ENCODE assay signal across 21 mouse cellular contexts in the genomic region with DNA sequence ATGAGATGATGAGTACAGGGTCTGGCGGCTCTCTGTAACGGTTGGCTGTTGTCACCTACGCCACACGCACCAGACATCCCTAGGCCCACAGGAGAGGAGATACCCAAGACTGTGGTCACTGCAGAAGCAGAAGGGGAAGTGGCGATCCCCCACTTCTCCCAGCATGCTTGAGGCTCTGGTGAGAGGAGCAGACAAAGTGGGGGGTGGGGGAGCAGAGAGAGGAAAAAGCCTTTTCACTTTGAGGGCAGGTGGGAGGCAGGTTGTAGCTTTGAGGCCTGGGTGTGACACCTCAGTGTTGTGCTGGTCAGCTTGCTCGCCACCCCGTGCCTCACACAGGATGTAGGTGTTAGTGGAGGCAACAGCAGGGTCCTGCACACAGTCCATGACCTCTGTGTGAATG. TPM values are rescaled to one million over a fixed set of nuclear protein-coding genes. Genes with fewer than 3 reads are reported as not detected.
A peak's percentile ranks its signal among the peaks of the same experiment; 100 is the strongest.
DNase-seq lines count a peak whose midpoint lies in the region; ATAC-seq lines count a peak whose summit lies in the region.
"Had no signal": no experiment of that assay in that cellular context is flagged by ENCODE, and none has a peak within 500 bp of the region (broad histone marks: within the 10 kb centered on the region; RNA-seq: fewer than 3 reads in every experiment).

No protein-coding gene starts in this region.

- H3K9me3 ChIP-seq in kidney, embryonic 15.5 days (replicated peaks) = no peaks in the 10 kb centered on the region
- H3K9me3 ChIP-seq: forebrain, embryonic 13.5 days; heart, embryonic 13.5 days; hindbrain, embryonic 13.5 days; neural tube, embryonic 12.5 days had no signal

- H3K27ac ChIP-seq in kidney, embryonic 15.5 days = no peak overlapping the region
- H3K27ac ChIP-seq: forebrain, embryonic 13.5 days; gastrocnemius, adult 2 months; heart, embryonic 13.5 days; hindbrain, embryonic 13.5 days; liver, embryonic 14.5 days; neural tube, embryonic 12.5 days had no signal

- no peak overlapping the region for H3K9ac ChIP-seq in kidney, embryonic 15.5 days
- H3K9ac ChIP-seq: forebrain, embryonic 13.5 days; heart, embryonic 13.5 days; hindbrain, embryonic 13.5 days; liver, embryonic 14.5 days; neural tube, embryonic 12.5 days had no signal

- no peaks in the 10 kb centered on the region for H3K4me1 ChIP-seq in kidney, embryonic 15.5 days
- H3K4me1 ChIP-seq: forebrain, embryonic 13.5 days; heart, embryonic 13.5 days; hindbrain, embryonic 13.5 days; neural tube, embryonic 12.5 days had no signal

- peak; percentile 87 for ATAC-seq in megakaryocyte, adult 5-6 weeks (ENCODE audit: poor library complexity, severe bottlenecking)
- no peak for ATAC-seq in kidney, embryonic 15.5 days (replicated peaks; ENCODE audit: low FRiP score)
- ATAC-seq: forebrain, embryonic 13.5 days had no signal

- WGBS in kidney, embryonic 15.5 days = 64% methylated on average over 7 of the region's 7 CpGs

- peak; percentile 23 for DNase-seq in layer of hippocampus, adult 11-12 months (ENCODE audit: low spot score)
- DNase-seq in layer of hippocampus, postnatal 36 days = no peak
- DNase-seq in B cell, adult 2 months = peak; percentile 36 to 48
- DNase-seq in thymus, adult 18-20 months = peak; percentile 8 to 23
- DNase-seq in right cerebral cortex, postnatal 4 days = no peak
- no peak for DNase-seq in c-Kit-positive CD71-positive TER-119-positive erythroid progenitor cells, embryonic 14.5 days (ENCODE audit: low spot score)
- DNase-seq: cerebellum, postnatal 25 days; gastrocnemius, adult 2 months; kidney, adult 18-20 months had no signal

- no peak overlapping the region for H3K4me3 ChIP-seq in kidney, embryonic 15.5 days (replicated peaks)
- H3K4me3 ChIP-seq: forebrain, embryonic 13.5 days; gastrocnemius, adult 2 months; heart, embryonic 13.5 days; hindbrain, embryonic 13.5 days; neural tube, embryonic 12.5 days had no signal

- no peak overlapping the region for H3K4me2 ChIP-seq in kidney, embryonic 15.5 days
- H3K4me2 ChIP-seq: forebrain, embryonic 13.5 days; heart, embryonic 13.5 days; hindbrain, embryonic 13.5 days; midbrain, embryonic 11.5 days; neural tube, embryonic 12.5 days had no signal

- no peaks in the 10 kb centered on the region for H3K36me3 ChIP-seq in kidney, embryonic 15.5 days
- H3K36me3 ChIP-seq: heart, embryonic 13.5 days; hindbrain, embryonic 13.5 days; neural tube, embryonic 12.5 days had no signal

- no peaks in the 10 kb centered on the region for H3K27me3 ChIP-seq in kidney, embryonic 15.5 days
- H3K27me3 ChIP-seq: heart, embryonic 13.5 days; hindbrain, embryonic 13.5 days; neural tube, embryonic 12.5 days had no signal

RNA-seq across cellular contexts. Expression of a gene that starts 25.9 kb away (rescaled TPM):
- total RNA-seq in layer of hippocampus, postnatal 36 days (2021) = under 1 TPM; 0.20 to 0.25 TPM
- 1.5 and 3.4 TPM in 2 replicates for total RNA-seq in megakaryocyte, adult 5-6 weeks (2015)
- total RNA-seq in megakaryocyte, adult 5-6 weeks (2017) = 0.26 and 0.73 TPM in 2 replicates
- polyA plus RNA-seq in kidney, embryonic 15.5 days (2015; fragmentation: Nextera tagmentation; extraction: Ambion mirVana) = not detected in 2 replicates
- total RNA-seq: gastrocnemius, adult 2 months; left cerebral cortex, postnatal 14 days had no signal
- polyA plus RNA-seq: C2C12; embryonic facial prominence, embryonic 14.5 days; forebrain, embryonic 13.5 days; hindbrain, embryonic 13.5 days; midbrain, embryonic 11.5 days; neural tube, embryonic 12.5 days; stomach, embryonic 16.5 days had no signal

RNA-seq across cellular contexts. Expression of a gene that starts 26.1 kb away (rescaled TPM):
- 1 to 10 TPM; 3.4 to 3.6 TPM for total RNA-seq in layer of hippocampus, postnatal 36 days (2021)
- total RNA-seq in megakaryocyte, adult 5-6 weeks (2015) = 1.3 and 6.9 TPM in 2 replicates
- total RNA-seq in megakaryocyte, adult 5-6 weeks (2017) = 2.9 and 5.4 TPM in 2 replicates
- polyA plus RNA-seq in kidney, embryonic 15.5 days (2015; fragmentation: Nextera tagmentation; extraction: Ambion mirVana) = 5.1 and 11.1 TPM in 2 replicates
- polyA plus RNA-seq: forebrain, embryonic 13.5 days; midbrain, embryonic 11.5 days had no signal

RNA-seq across cellular contexts. Expression of a gene that starts 50.8 kb away (rescaled TPM):
- total RNA-seq in layer of hippocampus, postnatal 36 days (2021) = under 1 TPM; 0.12 to 0.33 TPM
- 5.1 and 6.3 TPM in 2 replicates for total RNA-seq in megakaryocyte, adult 5-6 weeks (2015)
- total RNA-seq in megakaryocyte, adult 5-6 weeks (2017) = 9.8 and 9.9 TPM in 2 replicates
- polyA plus RNA-seq in kidney, embryonic 15.5 days (2015; fragmentation: Nextera tagmentation; extraction: Ambion mirVana) = 0.05 and 0.17 TPM in 2 replicates
- polyA plus RNA-seq: C2C12; hindbrain, embryonic 13.5 days; neural tube, embryonic 12.5 days had no signal

RNA-seq across cellular contexts. Expression of a gene that starts 57.0 kb away (rescaled TPM):
- 10 to 100 TPM; 11.2 to 12.2 TPM for total RNA-seq in layer of hippocampus, postnatal 36 days (2021)
- 3.1 and 3.9 TPM in 2 replicates for total RNA-seq in megakaryocyte, adult 5-6 weeks (2015)
- total RNA-seq in megakaryocyte, adult 5-6 weeks (2017) = 7.0 TPM in 2 replicates
- 19.1 and 21.1 TPM in 2 replicates for polyA plus RNA-seq in kidney, embryonic 15.5 days (2015; fragmentation: Nextera tagmentation; extraction: Ambion mirVana)

RNA-seq across cellular contexts. Expression of a gene that starts 57.7 kb away (rescaled TPM):
- 1 to 10 TPM; 3.3 to 3.6 TPM for total RNA-seq in layer of hippocampus, postnatal 36 days (2021)
- 4.4 and 5.1 TPM in 2 replicates for total RNA-seq in megakaryocyte, adult 5-6 weeks (2015)
- total RNA-seq in megakaryocyte, adult 5-6 weeks (2017) = 4.3 and 5.3 TPM in 2 replicates
- polyA plus RNA-seq in kidney, embryonic 15.5 days (2015; fragmentation: Nextera tagmentation; extraction: Ambion mirVana) = 8.3 and 8.7 TPM in 2 replicates

Comparison
In these comparisons a context has a peak if more than half of its experiments do, and no peak if none do; other contexts are left out.
1. DNase-seq: peak in layer of hippocampus, adult 11-12 months (single experiment), B cell, adult 2 months (2 of 2) and thymus, adult 18-20 months (2 of 2); none in layer of hippocampus, postnatal 36 days (0 of 2), right cerebral cortex, postnatal 4 days (single experiment) and c-Kit-positive CD71-positive TER-119-positive erythroid progenitor cells, embryonic 14.5 days (single experiment).
2. RNA of a gene that starts 50.8 kb away (total RNA-seq): 5.1 to 9.9 TPM in megakaryocyte, adult 5-6 weeks; 0.12 to 0.33 TPM in layer of hippocampus, postnatal 36 days; every median in the first group is over 4 times any median in the second.